Mouse (Mus musculus): ENCODE measurements at regions not wholly inside any gene's neighbourhood (a gene's known extent, or its start where the extent isn't known, plus 50 kb on each side); places are given as distances from the start of the nearest gene placed in this dataset.

GRCm38 (mm10) chr5:64605991-64606390, 197.2 kb upstream of the Klf3 start:
- H3K27ac ChIP-seq (replicated peaks; ENCODE audit: low read depth, low read length): no peak overlapping the region
- no peak overlapping the region for H3K4me2 ChIP-seq (ENCODE audit: low read depth, severe bottlenecking)
- ATAC-seq (ENCODE audit: insufficient number of reproducible peaks, low FRiP score, low TSS enrichment, low read depth) (no peak), DNase-seq (ENCODE audit: low spot score) (no peak)
- no peak overlapping the region for H3K4me3 ChIP-seq (ENCODE audit: low read depth, low read length)
- no peaks in the 10 kb centered on the region for H3K9me3 ChIP-seq (ENCODE audit: control insufficient read depth, low read length)
- H3K9ac ChIP-seq (ENCODE audit: low read length): no peak overlapping the region
- H3K36me3 ChIP-seq (ENCODE audit: control insufficient read depth, insufficient read depth, low read length): no peaks in the 10 kb centered on the region
- 44% methylated on average over 5 of the region's 5 CpGs for WGBS
- H3K4me1 ChIP-seq (ENCODE audit: control insufficient read depth, insufficient read depth, low read length): peaks cover 7% of the 10 kb centered on the region
- H3K27me3 ChIP-seq (ENCODE audit: control insufficient read depth, insufficient read depth, low read length): no peaks in the 10 kb centered on the region

GRCm38 (mm10) chr5:64609378-64610087, 193.7 kb upstream of the Klf3 start:
- no peak overlapping the region for H3K9ac ChIP-seq (ENCODE audit: low read length)
- H3K9me3 ChIP-seq (ENCODE audit: control insufficient read depth, low read length): no peaks in the 10 kb centered on the region
- H3K4me1 ChIP-seq (ENCODE audit: control insufficient read depth, insufficient read depth, low read length): peaks cover 9% of the 10 kb centered on the region
- no peak overlapping the region for H3K4me2 ChIP-seq (ENCODE audit: low read depth, severe bottlenecking)
- DNase-seq (ENCODE audit: low spot score) (no peak), ATAC-seq (ENCODE audit: insufficient number of reproducible peaks, low FRiP score, low TSS enrichment, low read depth) (no peak)
- no peak overlapping the region for H3K27ac ChIP-seq (replicated peaks; ENCODE audit: low read depth, low read length)
- no peaks in the 10 kb centered on the region for H3K27me3 ChIP-seq (ENCODE audit: control insufficient read depth, insufficient read depth, low read length)
- WGBS: 83% methylated on average over 3 of the region's 3 CpGs
- no peak overlapping the region for H3K4me3 ChIP-seq (ENCODE audit: low read depth, low read length)
- H3K36me3 ChIP-seq (ENCODE audit: control insufficient read depth, insufficient read depth, low read length): no peaks in the 10 kb centered on the region

- DNase-seq (ENCODE audit: low spot score) (no peak), ATAC-seq (ENCODE audit: insufficient number of reproducible peaks, low FRiP score, low TSS enrichment, low read depth) (no peak)
- H3K27me3 ChIP-seq (ENCODE audit: control insufficient read depth, insufficient read depth, low read length): no peaks in the 10 kb centered on the region
- no peaks in the 10 kb centered on the region for H3K36me3 ChIP-seq (ENCODE audit: control insufficient read depth, insufficient read depth, low read length)
- H3K4me2 ChIP-seq (ENCODE audit: low read depth, severe bottlenecking): no peak overlapping the region; the same call in 1 of the 2 replicates
- H3K9me3 ChIP-seq (ENCODE audit: control insufficient read depth, low read length): no peaks in the 10 kb centered on the region
- 22% methylated on average over 3 of the region's 3 CpGs for WGBS
- H3K27ac ChIP-seq (replicated peaks; ENCODE audit: low read depth, low read length): 0 out of 2 replicates have a peak overlapping the region, but pooled peaks have one; percentile 23
- H3K9ac ChIP-seq (ENCODE audit: low read length): no peak overlapping the region
- H3K4me3 ChIP-seq (ENCODE audit: low read depth, low read length): no peak overlapping the region
- peaks cover 9% of the 10 kb centered on the region for H3K4me1 ChIP-seq (ENCODE audit: control insufficient read depth, insufficient read depth, low read length)
Measured at GRCm38 (mm10) chr5:64610146-64610545, 193.0 kb upstream of the Klf3 start.

- H3K27me3 ChIP-seq (ENCODE audit: control insufficient read depth, insufficient read depth, low read length): no peaks in the 10 kb centered on the region
- H3K4me2 ChIP-seq (ENCODE audit: low read depth, severe bottlenecking): no peak overlapping the region; the same call in 1 of the 2 replicates
- H3K9ac ChIP-seq (ENCODE audit: low read length): no peak overlapping the region; the same call in 1 of the 2 replicates
- H3K36me3 ChIP-seq (ENCODE audit: control insufficient read depth, insufficient read depth, low read length): no peaks in the 10 kb centered on the region
- no peaks in the 10 kb centered on the region for H3K9me3 ChIP-seq (ENCODE audit: control insufficient read depth, low read length)
- WGBS: 13% methylated on average over 12 of the region's 13 CpGs
- DNase-seq (ENCODE audit: low spot score) (peak; percentile 89), ATAC-seq (ENCODE audit: insufficient number of reproducible peaks, low FRiP score, low TSS enrichment, low read depth) (peak; percentile 89)
- peaks cover 9% of the 10 kb centered on the region for H3K4me1 ChIP-seq (ENCODE audit: control insufficient read depth, insufficient read depth, low read length)
- peak overlapping the region; percentile 63; the same call in 1 of the 2 replicates for H3K27ac ChIP-seq (replicated peaks; ENCODE audit: low read depth, low read length)
- no peak overlapping the region for H3K4me3 ChIP-seq (ENCODE audit: low read depth, low read length)
Measured at GRCm38 (mm10) chr5:64610562-64611405, 192.4 kb upstream of the Klf3 start.

- Histone ChIP-seq H3K36me3 (ENCODE audit: control insufficient read depth, insufficient read depth, low read length) (no peaks in the 10 kb centered on the region), H3K9me3 (ENCODE audit: control insufficient read depth, low read length) (no peaks in the 10 kb centered on the region), H3K4me3 (ENCODE audit: low read depth, low read length) (no peak overlapping the region), H3K27ac (replicated peaks; ENCODE audit: low read depth, low read length) (no peak overlapping the region), H3K4me2 (ENCODE audit: low read depth, severe bottlenecking) (no peak overlapping the region), H3K27me3 (ENCODE audit: control insufficient read depth, insufficient read depth, low read length) (no peaks in the 10 kb centered on the region), H3K9ac (ENCODE audit: low read length) (no peak overlapping the region), H3K4me1 (ENCODE audit: control insufficient read depth, insufficient read depth, low read length) (peaks cover 9% of the 10 kb centered on the region)
- DNase-seq (ENCODE audit: low spot score) (no peak), ATAC-seq (ENCODE audit: insufficient number of reproducible peaks, low FRiP score, low TSS enrichment, low read depth) (no peak)
- WGBS: 87% methylated on average over 7 of the region's 7 CpGs
Measured at GRCm38 (mm10) chr5:64612017-64612416, 191.2 kb upstream of the Klf3 start.

GRCm38 (mm10) chr5:64613696-64614095, 189.5 kb upstream of the Klf3 start:
- ATAC-seq (ENCODE audit: insufficient number of reproducible peaks, low FRiP score, low TSS enrichment, low read depth) (no peak), DNase-seq (ENCODE audit: low spot score) (no peak)
- WGBS: 91% methylated on average over 3 of the region's 3 CpGs
- H3K4me1 ChIP-seq (ENCODE audit: control insufficient read depth, insufficient read depth, low read length): peaks cover 9% of the 10 kb centered on the region
- no peaks in the 10 kb centered on the region for H3K27me3 ChIP-seq (ENCODE audit: control insufficient read depth, insufficient read depth, low read length)
- H3K36me3 ChIP-seq (ENCODE audit: control insufficient read depth, insufficient read depth, low read length): no peaks in the 10 kb centered on the region
- no peak overlapping the region for H3K4me3 ChIP-seq (ENCODE audit: low read depth, low read length)
- no peak overlapping the region for H3K9ac ChIP-seq (ENCODE audit: low read length)
- H3K4me2 ChIP-seq (ENCODE audit: low read depth, severe bottlenecking): no peak overlapping the region
- no peaks in the 10 kb centered on the region for H3K9me3 ChIP-seq (ENCODE audit: control insufficient read depth, low read length)
- H3K27ac ChIP-seq (replicated peaks; ENCODE audit: low read depth, low read length): no peak overlapping the region

- Histone ChIP-seq H3K4me3 (ENCODE audit: low read depth, low read length) (no peak overlapping the region), H3K4me2 (ENCODE audit: low read depth, severe bottlenecking) (no peak overlapping the region), H3K4me1 (ENCODE audit: control insufficient read depth, insufficient read depth, low read length) (no peaks in the 10 kb centered on the region), H3K36me3 (ENCODE audit: control insufficient read depth, insufficient read depth, low read length) (no peaks in the 10 kb centered on the region), H3K9ac (ENCODE audit: low read length) (no peak overlapping the region), H3K27me3 (ENCODE audit: control insufficient read depth, insufficient read depth, low read length) (no peaks in the 10 kb centered on the region), H3K9me3 (ENCODE audit: control insufficient read depth, low read length) (no peaks in the 10 kb centered on the region), H3K27ac (replicated peaks; ENCODE audit: low read depth, low read length) (no peak overlapping the region)
- 77% methylated on average over 5 of the region's 5 CpGs for WGBS
- ATAC-seq (ENCODE audit: insufficient number of reproducible peaks, low FRiP score, low TSS enrichment, low read depth): no peak
- no peak for DNase-seq (ENCODE audit: low spot score)
Measured at GRCm38 (mm10) chr5:64618126-64618525, 185.1 kb upstream of the Klf3 start.

- WGBS: 88% methylated on average over 5 of the region's 5 CpGs
- DNase-seq (ENCODE audit: low spot score) (no peak), ATAC-seq (ENCODE audit: insufficient number of reproducible peaks, low FRiP score, low TSS enrichment, low read depth) (no peak)
- H3K4me3 ChIP-seq (ENCODE audit: low read depth, low read length): no peak overlapping the region
- no peak overlapping the region for H3K27ac ChIP-seq (replicated peaks; ENCODE audit: low read depth, low read length)
- no peak overlapping the region for H3K9ac ChIP-seq (ENCODE audit: low read length)
- no peaks in the 10 kb centered on the region for H3K9me3 ChIP-seq (ENCODE audit: control insufficient read depth, low read length)
- 0 out of 2 replicates have a peak, but pooled peaks cover 5% of the 10 kb centered on the region for H3K4me1 ChIP-seq (ENCODE audit: control insufficient read depth, insufficient read depth, low read length)
- H3K4me2 ChIP-seq (ENCODE audit: low read depth, severe bottlenecking): no peak overlapping the region
- H3K27me3 ChIP-seq (ENCODE audit: control insufficient read depth, insufficient read depth, low read length): no peaks in the 10 kb centered on the region
- H3K36me3 ChIP-seq (ENCODE audit: control insufficient read depth, insufficient read depth, low read length): no peaks in the 10 kb centered on the region
Measured at GRCm38 (mm10) chr5:64619752-64620151, 183.4 kb upstream of the Klf3 start.
